Mouse (Mus musculus): ENCODE data around the gene Rint1.

DNA sequence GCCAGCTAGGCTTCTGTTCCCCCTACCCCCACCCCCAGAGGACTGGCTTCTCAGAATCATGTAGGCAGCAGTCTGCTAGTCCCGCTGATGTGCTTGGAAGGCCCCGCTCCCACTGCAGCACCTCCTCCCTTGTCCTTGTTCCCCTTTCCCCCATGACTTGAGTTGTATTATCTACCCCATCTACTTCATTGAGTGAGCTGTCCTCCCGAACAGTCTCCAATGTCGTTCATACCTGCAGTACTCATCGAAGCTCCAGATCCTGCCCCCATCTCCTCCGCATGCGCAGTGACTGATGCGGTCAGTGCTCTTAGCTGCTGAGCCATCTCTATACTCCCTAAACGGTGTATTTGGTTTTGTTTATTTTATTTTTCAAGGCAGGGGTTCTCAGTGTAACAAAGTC, 74.2 kb downstream of the Rint1 start:
- no peak for TF ChIP-seq CTCF (IDR thresholded peaks at IDR 0.05; ENCODE audit: borderline replicate concordance, extremely low read depth, insufficient read depth, insufficient read length)
- no peak for TF ChIP-seq POLR2A (IDR thresholded peaks at IDR 0.05; ENCODE audit: borderline replicate concordance, extremely low read depth, insufficient read depth, insufficient read length, poor library complexity, severe bottlenecking)
